Mouse (Mus musculus) cerebellum, adult 9-10 months (tissue): ENCODE results near the gene Ghrhr.

ENCODE experiments used
- DNase-seq: peaks from one replicate; pipeline ENCODE4 v3.0.0; 2022

Gene Ghrhr

GRCm38 (mm10) chr6:55396622-55397041 lies 20.5 kb downstream of the Ghrhr start:
- peak; percentile 87 for DNase-seq

GRCm38 (mm10) chr6:55398869-55399628 lies 23.0 kb downstream of the Ghrhr start:
- peak; percentile 49 for DNase-seq

- DNase-seq: peak; percentile 98
Measured at GRCm38 (mm10) chr6:55399910-55400309, 23.8 kb downstream of the Ghrhr start.

- DNase-seq: no peak
Measured at GRCm38 (mm10) chr6:55402041-55402776, 26.1 kb downstream of the Ghrhr start.

GRCm38 (mm10) chr6:55403411-55404309 lies 27.6 kb downstream of the Ghrhr start:
- DNase-seq: no peak

- DNase-seq: no peak
Measured at GRCm38 (mm10) chr6:55404421-55404990, 28.4 kb downstream of the Ghrhr start.

- DNase-seq: no peak
Measured at GRCm38 (mm10) chr6:55407345-55407744, 31.2 kb downstream of the Ghrhr start.

- no peak for DNase-seq
Measured at GRCm38 (mm10) chr6:55410119-55410775, 34.2 kb downstream of the Ghrhr start.

GRCm38 (mm10) chr6:55410977-55411376 lies 34.9 kb downstream of the Ghrhr start:
- DNase-seq: no peak

- no peak for DNase-seq
Measured at GRCm38 (mm10) chr6:55416202-55416601, 40.1 kb downstream of the Ghrhr start.

GRCm38 (mm10) chr6:55418746-55419410 lies 42.8 kb downstream of the Ghrhr start:
- DNase-seq: peak; percentile 87

GRCm38 (mm10) chr6:55420411-55420810 lies 44.3 kb downstream of the Ghrhr start:
- no peak for DNase-seq

GRCm38 (mm10) chr6:55420869-55421361 lies 44.8 kb downstream of the Ghrhr start:
- DNase-seq: no peak

GRCm38 (mm10) chr6:55432121-55432520 lies 56.0 kb downstream of the Ghrhr start:
- DNase-seq: no peak

GRCm38 (mm10) chr6:55434360-55434759 lies 58.3 kb downstream of the Ghrhr start:
- no peak for DNase-seq

GRCm38 (mm10) chr6:55435266-55436159 lies 59.4 kb downstream of the Ghrhr start:
- peak; percentile 73 for DNase-seq

GRCm38 (mm10) chr6:55437919-55438318 lies 61.8 kb downstream of the Ghrhr start:
- no peak for DNase-seq
